Mouse (Mus musculus): ENCODE results near the gene Mfap4. TPM values are rescaled to one million over a fixed set of nuclear protein-coding genes. Genes with fewer than 3 reads are reported as not detected.
A peak's percentile ranks its signal among the peaks of the same experiment; 100 is the strongest.

Mfap4 gene
- not detected in 2 replicates for total RNA-seq (2014; fragmentation: Nextera tagmentation)
- total RNA-seq (2017): not detected in 2 replicates

DNA sequence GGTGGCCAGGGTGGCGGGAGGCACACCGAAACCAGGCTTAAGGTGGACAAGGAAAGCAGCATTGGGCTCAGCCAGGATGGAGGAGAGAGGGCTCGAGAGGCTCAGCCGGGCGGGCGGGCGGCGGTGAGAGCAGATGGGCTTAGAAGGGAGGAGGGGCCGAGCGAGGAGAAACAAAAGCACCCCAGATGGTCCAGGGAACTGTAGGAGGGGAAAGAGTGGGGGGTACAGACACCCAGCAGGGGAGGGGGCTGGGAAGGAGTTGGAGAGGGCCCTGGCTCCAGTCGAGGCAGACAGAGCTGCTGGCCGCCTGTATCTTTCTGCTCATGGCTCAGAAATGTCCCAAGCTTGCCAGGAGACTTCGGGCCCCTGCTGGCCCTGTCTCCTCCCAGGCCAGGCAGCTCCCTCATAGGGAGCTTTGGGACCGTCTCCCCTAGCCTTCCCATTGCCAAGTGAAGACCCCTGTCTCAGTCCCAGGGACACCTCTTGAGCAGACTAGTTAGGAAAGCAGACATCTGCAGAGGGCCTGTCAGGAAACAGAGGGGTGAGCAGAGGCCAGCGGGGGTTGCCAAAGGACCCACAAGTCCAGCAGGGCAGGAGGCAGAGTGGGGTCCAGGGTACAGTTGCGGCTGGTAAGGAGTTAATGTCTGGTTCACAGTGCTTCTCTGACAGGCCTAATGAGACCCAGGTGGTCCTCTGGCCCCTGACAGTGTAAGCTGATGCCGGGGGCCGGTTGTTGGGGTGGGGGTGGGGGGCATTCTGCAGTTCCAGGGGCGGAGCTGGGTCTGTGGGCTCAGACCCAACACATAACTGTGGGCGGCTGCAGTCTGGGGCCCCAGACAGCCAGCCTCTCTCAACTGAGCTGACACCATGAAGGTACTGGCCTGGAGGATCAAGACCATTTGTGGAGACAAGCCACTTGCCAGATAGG lies at the start of gene Mfap4:
Gene Mfap4, plus strand, starts transcription at position 819 of the 928 bp plus-strand sequence.
- ATAC-seq (replicated peaks; ENCODE audit: poor library complexity, severe bottlenecking): no peak

DNA sequence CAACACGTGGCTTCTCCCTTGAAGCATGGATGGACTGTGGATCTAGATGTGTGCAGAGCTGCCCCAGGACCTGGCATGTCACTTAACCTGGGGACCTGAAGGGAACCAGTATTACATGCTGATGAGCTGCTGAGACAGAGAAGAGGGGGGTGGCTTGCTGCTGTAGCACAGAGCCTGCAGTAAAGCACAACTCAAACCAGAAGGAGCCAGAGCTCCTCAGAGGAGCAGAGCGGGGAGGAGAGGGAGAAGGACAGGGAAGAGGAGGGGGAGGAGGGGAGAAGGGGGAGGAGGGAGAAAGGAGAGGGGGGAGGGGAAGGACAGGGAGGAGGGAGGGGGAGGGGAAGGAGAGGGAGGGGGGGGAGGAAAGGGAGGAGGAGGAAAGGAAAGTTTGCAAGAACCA lies 48.9 kb upstream of the Mfap4 start:
- no peak for ATAC-seq (replicated peaks; ENCODE audit: poor library complexity, severe bottlenecking)

DNA sequence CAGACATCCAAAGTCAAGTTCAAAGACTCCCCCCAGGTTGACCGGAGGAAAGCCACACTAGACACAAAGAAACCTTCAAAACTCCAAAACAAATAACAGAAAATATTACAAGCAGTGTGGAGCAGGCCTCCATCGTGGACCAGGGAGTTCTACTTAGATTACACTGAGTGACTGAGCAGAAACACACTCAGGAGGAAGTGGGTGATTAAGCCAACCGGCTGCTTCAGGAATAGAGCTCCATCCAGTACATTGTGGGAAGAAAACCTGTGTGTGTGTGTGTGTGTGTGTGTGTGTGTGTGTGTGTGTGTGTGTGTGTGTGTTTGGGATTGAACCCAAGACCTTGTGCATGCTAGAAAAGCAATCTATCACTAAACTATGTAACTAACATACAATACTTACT lies 46.1 kb upstream of the Mfap4 start:
- ATAC-seq (replicated peaks; ENCODE audit: poor library complexity, severe bottlenecking): no peak

DNA sequence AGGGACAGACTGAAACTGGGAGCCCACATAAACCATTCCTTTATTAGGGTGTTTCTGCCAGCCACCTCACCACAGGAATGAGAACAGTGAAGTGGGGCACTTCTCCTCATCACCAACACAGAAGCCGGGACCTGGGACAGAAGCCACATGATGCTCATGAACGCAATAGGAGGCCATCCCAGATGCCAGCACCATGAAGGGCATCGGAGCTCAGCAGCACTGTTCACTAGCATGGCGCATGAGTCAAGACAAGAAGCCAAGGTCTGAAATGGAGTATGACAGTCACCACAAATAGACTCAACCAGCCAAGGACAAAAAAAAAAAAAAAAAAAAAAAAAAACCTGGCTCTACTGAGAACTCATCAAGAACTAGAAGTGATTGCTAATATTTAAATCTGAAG lies 44.8 kb upstream of the Mfap4 start:
- no peak for ATAC-seq (replicated peaks; ENCODE audit: poor library complexity, severe bottlenecking)

DNA sequence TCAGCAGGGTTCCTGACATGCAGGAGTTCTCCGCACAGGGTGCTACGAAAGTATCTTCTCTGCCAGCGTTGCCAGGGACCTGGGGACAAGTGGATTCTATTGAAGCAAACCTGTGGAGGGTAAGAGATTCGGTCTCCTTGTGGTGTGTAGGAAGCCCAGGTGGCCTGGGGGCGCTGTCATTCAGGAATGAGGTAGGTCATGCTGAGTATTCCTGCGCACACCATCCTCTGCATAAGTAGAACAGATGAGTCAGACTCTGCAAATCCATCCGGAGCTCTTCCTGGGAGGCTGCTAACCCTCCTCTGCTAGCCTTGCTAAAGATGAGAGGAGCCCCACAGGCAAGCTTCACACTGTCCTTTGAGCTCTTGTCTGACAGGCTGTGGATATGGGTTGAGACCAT lies 43.6 kb upstream of the Mfap4 start:
- no peak for ATAC-seq (replicated peaks; ENCODE audit: poor library complexity, severe bottlenecking)

DNA sequence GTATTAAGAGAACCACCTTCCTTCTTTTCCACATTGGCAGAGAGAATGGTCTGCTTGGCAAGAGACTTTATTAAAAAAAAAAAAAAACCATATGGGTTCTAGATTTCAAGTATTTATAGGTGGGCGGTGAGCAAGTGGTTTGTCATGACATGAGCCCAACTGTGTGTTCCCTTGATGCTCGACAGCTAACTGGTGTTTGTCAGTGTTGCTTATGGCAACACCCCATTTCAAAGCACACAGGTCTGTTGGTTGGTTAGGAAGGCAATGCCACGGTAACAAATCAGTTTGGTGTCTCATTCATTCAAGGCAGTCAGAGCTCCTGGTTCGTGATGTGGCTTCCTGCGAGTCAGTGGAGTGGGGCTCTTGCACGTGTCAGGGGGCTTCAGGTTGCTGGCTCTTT lies 41.4 kb upstream of the Mfap4 start:
- no peak for ATAC-seq (replicated peaks; ENCODE audit: poor library complexity, severe bottlenecking)

DNA sequence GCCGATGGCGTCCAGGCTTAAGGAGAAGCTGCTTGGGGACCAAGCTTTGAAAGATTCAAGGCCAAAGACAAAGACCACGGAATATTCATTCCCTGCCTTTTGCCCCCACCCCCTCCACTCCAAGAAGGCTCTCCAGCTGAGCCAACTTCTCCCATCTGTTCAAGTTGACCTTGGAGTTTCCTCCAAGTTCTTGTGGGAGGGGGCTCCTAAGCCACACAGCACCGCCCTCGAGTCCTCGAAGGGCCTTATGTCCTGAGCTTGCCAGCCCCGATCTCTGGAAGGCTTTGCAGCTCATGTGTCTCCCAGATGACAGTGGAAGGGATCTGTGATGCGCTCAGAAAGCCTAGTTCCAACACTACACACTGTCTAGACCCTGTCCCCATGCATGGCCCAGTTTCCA lies 37.9 kb upstream of the Mfap4 start:
- ATAC-seq (replicated peaks; ENCODE audit: poor library complexity, severe bottlenecking): no peak

DNA sequence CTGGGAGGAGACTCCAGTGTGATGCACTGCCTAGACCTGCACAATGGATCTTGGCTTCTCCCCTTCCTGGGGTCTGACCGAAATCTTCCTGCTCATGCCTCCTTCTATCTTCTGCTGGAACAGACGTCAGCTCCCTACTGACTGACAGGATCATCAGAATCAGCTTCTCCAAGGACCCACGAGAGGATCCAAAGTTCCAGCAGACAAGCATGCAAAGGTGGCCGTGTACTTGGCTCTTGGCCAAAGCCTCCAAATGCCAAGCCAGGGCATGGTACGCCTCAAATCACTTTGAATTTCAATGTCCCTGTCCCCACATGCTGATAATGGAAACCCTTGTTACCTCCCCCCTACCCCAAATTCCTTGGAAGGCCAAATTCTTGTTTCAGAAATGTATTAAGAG lies 37.2 kb upstream of the Mfap4 start:
- ATAC-seq (replicated peaks; ENCODE audit: poor library complexity, severe bottlenecking): no peak

DNA sequence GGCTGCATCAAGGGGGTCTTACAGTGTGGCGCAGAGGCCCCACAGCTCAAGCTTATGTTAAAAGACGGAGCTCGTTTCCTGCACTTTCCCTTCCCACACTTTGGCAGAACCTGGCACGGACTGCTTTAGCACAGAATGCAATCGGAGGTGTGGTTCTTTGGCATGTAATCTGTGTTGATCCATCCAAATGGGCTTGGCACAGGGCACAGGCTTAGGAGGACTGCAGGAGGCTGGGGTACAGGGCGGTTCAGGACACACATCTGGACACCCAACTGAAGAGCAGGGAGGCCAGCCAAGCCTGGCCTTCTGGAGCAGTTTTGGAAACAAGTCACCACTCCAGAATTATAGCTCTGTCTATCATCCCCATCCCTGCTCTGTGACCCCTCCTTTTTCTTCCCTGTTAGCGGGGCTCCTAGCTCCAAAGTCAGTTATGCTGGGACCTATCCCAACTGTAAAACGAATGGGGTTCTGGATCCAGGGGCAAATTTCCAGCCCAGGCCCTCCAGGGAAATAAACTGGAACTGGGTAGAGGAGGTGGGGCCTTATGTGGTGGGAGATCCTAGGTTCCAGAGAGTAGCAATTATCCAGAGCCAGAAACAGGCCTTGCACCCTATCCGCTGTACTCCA lies 36.5 kb upstream of the Mfap4 start:
- no peak for ATAC-seq (replicated peaks; ENCODE audit: poor library complexity, severe bottlenecking)

DNA sequence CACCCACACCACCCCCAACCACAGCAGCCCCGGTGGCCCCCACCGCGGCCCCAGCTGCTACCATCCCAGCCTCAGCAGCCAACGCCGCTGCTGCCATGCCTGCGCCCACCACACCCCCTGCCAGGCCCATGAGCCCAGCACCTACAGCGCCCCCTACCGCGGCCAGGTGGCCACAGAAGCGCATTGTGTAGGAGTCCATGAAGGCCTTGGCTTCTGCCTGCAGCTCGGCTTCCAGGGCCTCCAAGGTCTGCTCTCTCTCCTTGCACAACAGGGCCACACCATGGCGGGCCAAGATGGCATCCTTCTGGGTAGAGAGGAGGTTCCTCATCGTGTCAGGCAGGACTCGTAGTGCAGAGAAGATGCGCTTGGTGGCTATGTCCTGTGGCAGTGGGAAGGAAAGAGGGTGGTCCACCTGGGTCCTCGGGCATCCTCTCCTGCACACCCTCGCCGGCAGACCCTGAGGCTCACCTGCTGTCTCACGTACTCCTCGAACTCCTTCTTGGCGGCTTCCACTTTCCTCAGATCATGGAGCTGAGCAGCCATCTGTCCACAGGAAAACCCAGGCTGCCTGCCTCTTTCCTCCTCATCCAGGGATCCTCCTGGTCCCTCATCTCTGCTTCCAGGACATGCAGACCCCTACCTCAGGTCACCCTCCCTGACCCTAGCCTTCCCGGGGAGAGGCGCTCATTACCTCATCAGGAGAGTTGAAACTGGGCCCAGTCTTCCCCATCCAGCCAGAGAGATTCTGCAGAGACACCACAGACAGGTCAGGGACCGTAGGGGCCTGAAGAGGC lies 35.5 kb upstream of the Mfap4 start:
- ATAC-seq (replicated peaks; ENCODE audit: poor library complexity, severe bottlenecking): peak; percentile 20; the same call in 1 of the 2 replicates

DNA sequence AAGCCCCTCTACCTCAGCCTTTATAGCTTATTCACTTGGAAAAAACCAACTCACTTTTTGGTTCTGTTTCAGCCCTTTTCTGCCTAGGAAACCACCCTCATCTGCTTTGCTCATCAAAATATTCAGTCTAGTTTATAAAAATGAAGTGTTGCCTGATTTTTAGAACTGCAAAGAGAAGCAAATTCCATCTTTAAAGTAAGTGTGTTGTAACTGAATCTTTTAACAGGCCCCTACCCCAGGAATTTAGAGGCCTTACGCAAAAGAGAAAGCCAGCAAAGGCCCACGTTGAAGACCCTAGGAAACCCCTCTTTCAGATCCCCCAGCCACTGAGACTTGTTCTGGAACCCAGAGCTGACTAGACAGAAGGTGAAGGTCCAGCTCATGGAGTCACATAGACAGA lies 21.2 kb upstream of the Mfap4 start:
- no peak for ATAC-seq (replicated peaks; ENCODE audit: poor library complexity, severe bottlenecking)

DNA sequence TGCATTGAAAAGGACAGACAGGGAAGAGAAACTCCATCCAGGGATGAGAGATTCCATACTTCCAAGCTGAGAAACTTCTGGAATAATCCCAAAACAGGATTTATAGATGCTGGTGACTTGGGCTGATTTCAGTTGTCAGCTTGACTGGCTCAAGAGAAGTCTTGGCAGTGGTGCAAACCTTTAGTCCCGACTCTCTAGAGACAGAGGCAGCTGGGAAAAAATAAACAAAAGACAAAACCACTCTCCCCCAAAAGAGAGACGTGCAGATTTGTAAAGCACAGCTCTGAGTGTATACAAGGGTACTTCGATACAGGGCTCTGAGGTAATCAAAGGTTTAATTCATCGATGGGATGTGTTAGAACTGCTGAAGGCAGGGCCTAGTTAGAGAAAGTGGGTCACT lies 19.8 kb upstream of the Mfap4 start:
- no peak for ATAC-seq (replicated peaks; ENCODE audit: poor library complexity, severe bottlenecking)

DNA sequence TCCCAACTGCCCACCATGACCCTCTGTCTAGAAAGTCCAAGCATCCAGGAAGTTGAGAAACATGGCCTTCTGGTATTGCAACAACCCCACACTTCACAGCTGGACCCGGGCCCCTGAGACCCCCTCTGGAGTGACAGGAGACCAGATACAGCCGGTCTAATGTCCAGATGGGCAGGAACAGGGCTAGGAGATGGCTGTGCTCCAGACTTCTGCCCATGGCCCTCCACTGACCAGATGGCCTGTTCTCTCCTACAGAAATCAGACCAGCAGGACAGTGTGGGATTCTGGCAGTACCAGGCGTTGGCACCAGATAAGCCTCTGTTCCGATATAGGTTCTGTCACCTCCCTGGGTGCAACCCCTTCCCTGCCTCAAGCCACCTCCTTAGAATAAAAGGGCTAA lies 16.7 kb upstream of the Mfap4 start:
- peak; percentile 24; the same call in 1 of the 2 replicates for ATAC-seq (replicated peaks; ENCODE audit: poor library complexity, severe bottlenecking)

DNA sequence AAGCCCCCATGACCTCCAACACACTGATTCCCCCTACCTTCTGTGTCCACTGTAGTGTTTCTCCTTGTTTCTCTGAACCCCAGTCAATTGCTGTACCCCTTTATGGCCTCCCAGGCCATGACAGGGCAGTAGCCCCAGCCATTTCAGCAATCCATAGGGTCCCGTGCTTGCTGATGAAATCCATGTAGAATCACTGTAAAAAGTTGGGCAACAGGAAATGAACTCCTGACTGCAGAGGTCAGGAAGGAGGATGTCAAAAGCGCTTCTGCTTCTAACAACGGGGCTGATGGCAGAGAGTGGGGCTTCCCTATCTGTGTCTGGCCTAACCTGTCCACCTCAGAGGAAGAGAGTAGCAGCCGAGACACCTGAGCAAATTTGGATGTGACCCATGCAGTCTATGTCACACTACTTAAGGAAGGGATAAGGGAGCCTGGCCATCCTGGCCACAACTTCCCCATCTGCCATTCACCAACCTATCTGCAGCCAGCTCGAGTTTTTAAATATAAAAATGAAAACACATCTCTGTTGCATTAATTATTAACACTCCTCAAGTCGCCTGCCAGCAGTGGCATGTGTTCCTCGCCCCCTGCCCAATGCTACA lies 15.8 kb upstream of the Mfap4 start:
- ATAC-seq (replicated peaks; ENCODE audit: poor library complexity, severe bottlenecking): peak; percentile 93

DNA sequence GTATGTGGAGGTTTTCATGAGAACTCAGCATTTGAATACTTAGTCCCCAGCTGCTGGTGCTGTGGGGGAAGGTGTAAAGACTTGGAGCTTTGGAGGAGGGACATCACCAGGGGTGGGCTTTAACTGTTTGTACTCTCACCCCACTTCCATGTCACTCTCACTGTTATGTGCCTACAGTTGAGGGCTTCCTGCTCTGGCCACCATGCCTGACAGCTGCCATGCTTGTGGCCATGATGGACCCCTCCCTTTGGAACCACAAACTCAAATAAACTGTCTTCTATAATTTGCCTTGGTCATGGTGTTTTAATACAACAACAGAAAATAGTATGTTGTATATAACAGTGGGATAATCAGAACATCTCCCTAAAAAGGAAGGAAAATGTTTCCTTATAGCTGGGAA lies 14.4 kb upstream of the Mfap4 start:
- no peak for ATAC-seq (replicated peaks; ENCODE audit: poor library complexity, severe bottlenecking)

DNA sequence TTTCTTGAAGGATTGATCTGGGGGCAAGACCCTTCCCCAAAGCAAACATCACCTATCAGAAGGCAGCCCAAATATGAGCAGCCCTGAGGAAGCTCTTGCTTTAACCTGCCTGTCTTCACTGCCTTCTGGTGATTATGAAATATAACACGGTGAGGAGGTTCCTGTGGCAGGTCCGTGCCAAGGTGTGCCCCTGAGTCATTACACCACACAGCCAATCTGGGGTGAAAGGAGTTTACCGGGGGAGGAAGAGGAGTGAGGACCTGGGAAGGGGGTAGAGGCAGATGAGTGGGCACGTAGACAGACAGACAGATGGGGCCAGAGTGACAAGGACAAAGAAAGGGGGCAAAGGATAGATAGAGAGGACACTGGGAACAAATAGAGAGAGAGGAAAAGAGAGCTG lies 11.6 kb upstream of the Mfap4 start:
- ATAC-seq (replicated peaks; ENCODE audit: poor library complexity, severe bottlenecking): no peak

DNA sequence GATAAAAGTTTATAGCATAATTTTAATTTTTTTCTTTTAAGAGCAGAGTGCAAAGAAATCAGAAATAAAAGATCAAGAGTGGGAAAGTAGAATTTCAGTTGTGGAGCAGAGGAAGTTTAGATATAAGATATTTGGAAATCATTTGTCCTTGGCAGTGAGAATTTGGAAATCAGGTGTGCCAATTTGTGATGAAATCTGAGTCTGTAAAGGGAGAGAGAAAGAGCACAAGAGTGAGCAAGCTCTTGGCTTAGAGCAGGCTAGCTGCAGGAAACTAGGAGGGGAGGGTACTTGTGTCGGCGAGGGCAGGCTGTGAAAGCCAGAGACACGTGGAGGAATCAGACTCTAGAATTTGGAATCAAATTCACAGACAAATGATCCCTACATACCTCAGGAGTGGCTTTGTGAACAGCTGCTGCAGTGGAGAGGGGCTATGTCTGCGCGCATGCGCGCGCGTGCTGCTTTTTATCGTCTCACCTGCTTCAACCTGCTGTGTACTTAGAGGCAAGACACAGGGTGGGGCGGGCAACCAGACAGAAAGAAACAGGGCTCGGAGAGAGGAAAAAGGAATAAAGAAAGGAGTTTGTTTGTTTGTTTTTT lies 8.3 kb upstream of the Mfap4 start:
- no peak for ATAC-seq (replicated peaks; ENCODE audit: poor library complexity, severe bottlenecking)

DNA sequence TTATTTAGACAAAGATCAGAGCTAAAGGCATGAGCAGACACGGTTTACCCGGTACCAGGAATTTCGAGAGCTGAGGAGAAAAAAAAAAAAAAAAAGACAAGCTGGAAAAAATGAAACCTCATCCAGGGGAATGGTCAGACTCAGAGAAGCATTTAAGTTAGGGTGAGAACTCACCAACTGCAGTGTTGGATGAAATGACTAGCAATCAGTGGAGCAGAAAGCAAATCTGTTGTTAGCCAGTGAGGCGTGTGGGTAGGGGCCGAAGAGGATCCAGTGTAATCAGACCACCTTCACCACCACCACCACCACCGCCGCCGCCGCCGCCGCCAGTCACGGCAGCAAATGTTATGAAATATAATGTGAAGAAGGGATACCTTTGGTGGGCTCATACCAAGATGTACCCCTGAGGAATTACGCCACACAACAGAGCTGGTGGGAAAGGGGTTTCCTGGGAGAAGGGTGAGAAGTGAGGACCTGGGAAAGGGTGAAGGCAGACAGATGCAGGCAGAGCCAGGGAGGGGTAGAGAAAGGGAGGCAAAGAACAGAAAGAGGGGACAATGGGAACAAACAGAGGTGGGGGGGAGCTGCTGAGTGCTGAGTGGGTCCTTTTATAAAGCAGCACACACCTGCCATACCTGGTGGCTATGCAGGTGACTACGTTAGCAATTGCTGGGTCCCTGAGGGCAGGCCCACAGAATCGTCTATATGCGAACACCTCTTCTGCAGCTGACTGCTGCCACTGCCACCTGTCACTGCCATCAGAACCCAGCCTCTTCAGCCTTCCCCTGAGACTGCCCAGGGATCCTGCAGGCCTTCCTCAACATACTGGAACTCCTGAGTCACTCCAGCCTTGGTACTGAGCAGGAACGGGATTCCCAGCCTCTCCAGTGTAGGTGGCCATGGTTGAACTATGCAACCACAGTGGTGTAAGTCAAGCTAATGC lies 7.4 kb upstream of the Mfap4 start:
- no peak for ATAC-seq (replicated peaks; ENCODE audit: poor library complexity, severe bottlenecking)

DNA sequence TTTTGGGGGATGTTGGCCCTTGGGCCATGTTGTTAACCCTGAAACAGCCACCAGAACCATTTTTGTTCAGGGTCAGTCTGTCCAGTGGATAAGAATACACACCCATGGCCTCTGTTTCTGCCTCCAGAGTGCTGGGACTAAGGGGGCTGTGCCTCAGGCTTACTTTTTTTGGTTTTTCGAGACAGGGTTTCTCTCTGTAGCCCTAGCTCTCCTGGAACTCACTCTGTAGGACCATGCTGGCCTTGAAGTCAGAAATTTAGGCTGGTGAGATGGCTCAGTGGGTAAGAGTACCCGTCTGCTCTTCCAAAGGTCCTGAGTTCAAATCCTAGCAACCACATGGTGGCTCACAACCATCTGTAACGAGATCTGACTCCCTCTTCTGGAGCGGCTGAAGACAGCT lies 6.4 kb upstream of the Mfap4 start:
- no peak for ATAC-seq (replicated peaks; ENCODE audit: poor library complexity, severe bottlenecking)

All from granulocyte monocyte progenitor cell, adult 5-6 weeks (primary cell).